Mouse (Mus musculus): ENCODE data around the gene Rtel1. TPM values are rescaled to one million over a fixed set of nuclear protein-coding genes. Genes with fewer than 3 reads are reported as not detected.
"Not testable (repeated sequence)": the region's sequence is repeated elsewhere in the genome, so short reads cannot be mapped to it uniquely, and the experiment has no call there.

Rtel1 gene
- polyA plus RNA-seq, 1 experiment from 2014 or later, result 10.4 TPM

DNA sequence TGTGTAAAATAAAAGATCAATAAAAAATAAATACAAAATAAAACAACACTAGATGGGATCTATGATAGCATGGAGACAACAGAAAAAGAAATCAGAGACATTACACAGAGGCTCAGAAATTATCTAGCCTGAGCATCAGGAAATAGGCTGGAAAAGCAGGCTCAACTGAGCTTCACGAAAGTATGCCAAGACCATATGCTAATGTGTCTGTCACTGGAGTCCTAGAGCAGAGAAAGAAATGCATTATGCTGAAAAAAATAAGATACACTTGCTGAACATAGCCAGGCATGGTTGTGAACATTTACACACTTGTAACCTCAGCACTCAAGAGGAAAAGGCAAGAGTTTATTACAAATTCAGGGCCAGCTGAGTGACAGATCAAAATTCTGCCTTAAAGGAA lies 39.6 kb upstream of the Rtel1 start:
- DNase-seq (ENCODE audit: low spot score), result no peak
- Histone ChIP-seq H3K27me3 (replicated peaks; ENCODE audit: insufficient read depth, low read length) (no peaks in the 10 kb centered on the region), H3K4me2 (replicated peaks; ENCODE audit: low read depth, low read length) (no peak overlapping the region), H3K4me1 (ENCODE audit: insufficient read depth, low read depth, low read length) (no peaks in the 10 kb centered on the region), H3K4me3 (ENCODE audit: low read depth, low read length) (no peak overlapping the region), H3K9ac (replicated peaks; ENCODE audit: low read depth) (no peak overlapping the region), H3K27ac (ENCODE audit: low read length) (no peak overlapping the region), H3K9me3 (ENCODE audit: low read length) (no peaks in the 10 kb centered on the region), H3K36me3 (ENCODE audit: insufficient read depth, low read length) (0 out of 2 replicates have a peak, but pooled peaks cover 2% of the 10 kb centered on the region)
- TF ChIP-seq EP300 (IDR thresholded peaks at IDR 0.05) (no peak), CTCF (IDR thresholded peaks at IDR 0.05) (no peak)
- 61% methylated on average over 1 of the region's 1 CpGs for WGBS
- no peak for ATAC-seq

DNA sequence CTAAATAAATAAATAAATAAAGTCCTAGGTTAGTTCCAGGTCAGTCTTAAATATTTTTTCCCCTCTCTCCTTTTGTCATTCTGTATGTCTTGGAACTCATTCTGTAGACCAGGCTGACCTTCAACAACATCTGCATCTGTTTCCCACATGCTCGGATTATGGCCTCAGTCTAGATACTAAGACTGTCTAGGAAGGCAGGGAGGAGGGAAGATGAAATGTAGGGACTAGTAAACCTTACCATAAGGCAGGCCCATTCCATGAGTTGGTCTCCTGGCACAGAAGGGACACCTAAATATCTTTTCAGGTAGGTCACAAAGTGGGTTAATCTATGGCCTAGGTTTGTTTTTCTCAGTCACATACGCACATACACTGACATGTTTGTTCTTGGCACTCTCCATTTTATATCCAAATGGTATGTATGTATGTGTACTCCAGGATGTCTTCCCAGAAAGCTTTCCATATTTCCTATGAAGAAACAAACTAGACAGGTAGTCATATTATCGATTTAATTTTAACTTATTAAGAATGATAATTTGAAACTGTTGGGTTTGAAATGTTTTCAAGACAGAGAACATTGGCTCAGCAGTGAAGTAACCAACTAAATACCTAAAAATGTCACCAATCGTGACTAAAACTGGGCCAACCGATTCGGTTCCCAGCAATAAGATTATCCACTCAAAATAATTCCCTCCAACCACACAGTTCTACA lies 32.8 kb upstream of the Rtel1 start:
- H3K9me3 ChIP-seq (ENCODE audit: low read length), result no peaks in the 10 kb centered on the region
- H3K27ac ChIP-seq (ENCODE audit: low read length), result peak overlapping the region; percentile 94
- no peaks in the 10 kb centered on the region for H3K36me3 ChIP-seq (ENCODE audit: insufficient read depth, low read length)
- peak; percentile 16 for DNase-seq (ENCODE audit: low spot score)
- H3K4me2 ChIP-seq (replicated peaks; ENCODE audit: low read depth, low read length), result peak overlapping the region; percentile 70
- peak overlapping the region; percentile 75 for H3K4me3 ChIP-seq (ENCODE audit: low read depth, low read length)
- 44% methylated on average over 6 of the region's 6 CpGs for WGBS
- no peaks in the 10 kb centered on the region for H3K27me3 ChIP-seq (replicated peaks; ENCODE audit: insufficient read depth, low read length)
- H3K9ac ChIP-seq (replicated peaks; ENCODE audit: low read depth), result peak overlapping the region; percentile 75
- no peak for TF ChIP-seq EP300 (IDR thresholded peaks at IDR 0.05)
- no peak for TF ChIP-seq CTCF (IDR thresholded peaks at IDR 0.05)
- H3K4me1 ChIP-seq (ENCODE audit: insufficient read depth, low read depth, low read length), result peaks cover 11% of the 10 kb centered on the region; the same call in 1 of the 2 replicates
- ATAC-seq, result no peak

DNA sequence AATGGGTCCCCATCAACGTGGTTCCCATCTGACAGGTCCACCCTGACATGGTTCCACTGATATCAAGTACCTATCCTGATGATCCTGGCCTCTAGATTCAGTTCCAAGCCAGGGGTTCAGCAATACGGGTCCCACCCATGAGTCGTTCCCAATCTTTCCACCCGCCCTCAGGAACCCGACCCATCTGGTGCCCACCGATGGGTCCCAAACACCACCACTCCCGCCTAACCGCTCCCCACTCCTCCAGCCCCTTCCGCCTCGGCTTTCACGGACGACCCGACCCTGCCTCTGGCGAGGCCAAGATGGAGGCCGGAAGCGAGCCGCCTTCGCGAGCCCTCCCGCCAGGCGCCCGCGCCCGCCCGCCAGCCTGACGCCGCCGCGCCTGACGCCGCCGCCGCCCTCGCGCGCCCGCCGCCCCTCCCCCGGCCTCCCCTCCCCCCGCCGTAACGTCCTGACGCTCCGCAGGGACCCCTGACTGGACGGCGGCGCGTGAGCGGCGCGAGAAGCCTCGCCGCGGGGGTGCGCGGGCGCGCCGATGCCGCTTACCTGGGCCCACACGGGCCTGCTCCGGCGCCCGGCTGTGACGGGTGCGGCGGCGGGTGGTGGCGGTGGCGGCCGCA lies 32.1 kb upstream of the Rtel1 start:
- ATAC-seq, result peak; percentile 92
- H3K36me3 ChIP-seq (ENCODE audit: insufficient read depth, low read length), result no peaks in the 10 kb centered on the region
- H3K9me3 ChIP-seq (ENCODE audit: low read length), result no peaks in the 10 kb centered on the region
- H3K27ac ChIP-seq (ENCODE audit: low read length), result peak overlapping the region; percentile 94
- peak overlapping the region; percentile 75 for H3K4me3 ChIP-seq (ENCODE audit: low read depth, low read length)
- H3K4me1 ChIP-seq (ENCODE audit: insufficient read depth, low read depth, low read length), result peaks cover 11% of the 10 kb centered on the region; the same call in 1 of the 2 replicates
- H3K9ac ChIP-seq (replicated peaks; ENCODE audit: low read depth), result peak overlapping the region; percentile 75
- TF ChIP-seq CTCF (IDR thresholded peaks at IDR 0.05), result no peak
- TF ChIP-seq EP300 (IDR thresholded peaks at IDR 0.05), result no peak
- DNase-seq (ENCODE audit: low spot score), result peak; percentile 92
- WGBS, result 2% methylated on average over 23 of the region's 71 CpGs
- peak overlapping the region; percentile 70 for H3K4me2 ChIP-seq (replicated peaks; ENCODE audit: low read depth, low read length)
- no peaks in the 10 kb centered on the region for H3K27me3 ChIP-seq (replicated peaks; ENCODE audit: insufficient read depth, low read length)

DNA sequence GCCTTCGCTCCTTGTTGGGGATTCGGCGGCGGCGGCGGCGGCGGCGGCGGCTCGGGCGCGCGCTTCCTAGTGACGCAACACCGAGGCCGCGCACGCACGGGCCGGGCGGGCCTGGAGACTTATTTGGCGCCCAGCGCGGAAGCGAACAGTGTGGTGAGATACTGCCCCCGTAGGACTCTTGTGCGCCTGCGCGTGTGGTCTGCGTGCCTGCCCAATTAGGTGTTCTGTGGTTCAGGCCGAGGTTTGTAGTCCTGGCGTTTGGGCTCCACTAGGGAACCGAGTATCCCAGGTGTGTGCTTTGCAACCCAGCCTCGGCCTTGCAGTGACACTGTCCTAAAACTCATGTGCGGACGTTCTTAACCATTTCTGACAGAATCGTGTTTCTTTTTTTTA lies 31.6 kb upstream of the Rtel1 start, which contains the start of gene Gmeb2:
TSS of gene Gmeb2 (minus strand) at position 78 of the 393 bp plus-strand sequence.
- not testable (repeated sequence) for H3K9me3 ChIP-seq (ENCODE audit: low read length); H3K27me3 ChIP-seq (replicated peaks; ENCODE audit: insufficient read depth, low read length); H3K36me3 ChIP-seq (ENCODE audit: insufficient read depth, low read length)
- H3K4me1 ChIP-seq (ENCODE audit: insufficient read depth, low read depth, low read length), result peaks cover 11% of the 10 kb centered on the region; the same call in 1 of the 2 replicates
- WGBS, result 6% methylated on average over 34 of the region's 38 CpGs
- peak; percentile 97 for ATAC-seq
- H3K9ac ChIP-seq (replicated peaks; ENCODE audit: low read depth), result peak within 1 kb of the TSS; percentile 75
- peak within 1 kb of the TSS; percentile 94 for H3K27ac ChIP-seq (ENCODE audit: low read length)
- TF ChIP-seq CTCF (IDR thresholded peaks at IDR 0.05), result peak; percentile 51
- DNase-seq (ENCODE audit: low spot score), result peak; percentile 98
- peak within 1 kb of the TSS; percentile 75 for H3K4me3 ChIP-seq (ENCODE audit: low read depth, low read length)
- H3K4me2 ChIP-seq (replicated peaks; ENCODE audit: low read depth, low read length), result peak within 1 kb of the TSS; percentile 70

DNA sequence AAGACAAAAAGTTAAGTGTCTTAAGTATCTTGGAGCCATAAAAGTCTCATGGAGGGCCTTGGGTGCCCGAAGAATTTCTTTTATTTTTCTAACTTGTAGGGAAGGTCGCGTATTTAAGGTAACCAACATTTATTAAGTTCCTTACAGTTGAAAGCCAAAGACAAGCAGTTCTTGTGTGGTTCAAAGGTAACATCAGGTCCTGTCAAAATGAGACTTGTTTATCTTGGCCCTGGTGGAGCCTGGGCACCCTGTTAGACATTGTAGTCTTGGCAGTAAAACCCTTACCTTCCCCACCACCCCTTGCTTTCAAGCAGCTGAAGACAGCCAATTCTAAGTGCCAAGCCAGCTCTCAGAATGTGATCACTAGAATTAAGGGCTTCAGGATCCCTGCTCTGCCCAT lies 30.8 kb upstream of the Rtel1 start:
- peak overlapping the region; percentile 75 for H3K9ac ChIP-seq (replicated peaks; ENCODE audit: low read depth)
- ATAC-seq (no peak), DNase-seq (ENCODE audit: low spot score) (peak; percentile 9)
- H3K9me3 ChIP-seq (ENCODE audit: low read length), result no peaks in the 10 kb centered on the region
- H3K4me1 ChIP-seq (ENCODE audit: insufficient read depth, low read depth, low read length), result peaks cover 11% of the 10 kb centered on the region; the same call in 1 of the 2 replicates
- 0 out of 2 replicates have a peak overlapping the region, but pooled peaks have one; percentile 14 for H3K27ac ChIP-seq (ENCODE audit: low read length)
- no peaks in the 10 kb centered on the region for H3K36me3 ChIP-seq (ENCODE audit: insufficient read depth, low read length)
- TF ChIP-seq CTCF (IDR thresholded peaks at IDR 0.05) (no peak), EP300 (IDR thresholded peaks at IDR 0.05) (no peak)
- peak overlapping the region; percentile 75; the same call in 1 of the 2 replicates for H3K4me3 ChIP-seq (ENCODE audit: low read depth, low read length)
- H3K4me2 ChIP-seq (replicated peaks; ENCODE audit: low read depth, low read length), result peak overlapping the region; percentile 59
- H3K27me3 ChIP-seq (replicated peaks; ENCODE audit: insufficient read depth, low read length), result no peaks in the 10 kb centered on the region
- WGBS, result 72% methylated on average over 3 of the region's 3 CpGs

DNA sequence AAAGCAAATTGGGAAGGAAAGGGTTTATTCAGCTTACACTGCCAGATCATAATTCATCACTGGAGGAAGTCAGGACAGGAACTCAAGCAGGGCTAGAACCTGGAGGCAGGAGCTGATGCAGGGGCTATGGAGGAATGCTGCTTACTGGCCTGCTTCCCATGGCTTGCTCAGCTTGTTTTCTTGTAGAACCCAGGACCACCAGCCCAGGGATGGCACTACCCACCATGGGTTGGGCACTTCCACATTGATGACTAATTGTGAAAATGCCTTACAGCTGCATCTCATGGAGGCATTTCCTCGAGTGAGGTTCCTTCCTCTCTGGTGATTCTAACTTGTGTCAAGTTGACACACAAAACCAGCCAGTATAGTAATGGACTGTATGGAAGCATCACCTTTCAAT lies 28.6 kb upstream of the Rtel1 start:
- ATAC-seq (no peak), DNase-seq (ENCODE audit: low spot score) (no peak)
- WGBS, result 50% methylated on average over 1 of the region's 1 CpGs
- no peaks in the 10 kb centered on the region for H3K9me3 ChIP-seq (ENCODE audit: low read length)
- no peak for TF ChIP-seq EP300 (IDR thresholded peaks at IDR 0.05)
- no peak for TF ChIP-seq CTCF (IDR thresholded peaks at IDR 0.05)
- H3K36me3 ChIP-seq (ENCODE audit: insufficient read depth, low read length), result no peaks in the 10 kb centered on the region
- H3K27ac ChIP-seq (ENCODE audit: low read length), result no peak overlapping the region
- H3K4me3 ChIP-seq (ENCODE audit: low read depth, low read length), result no peak overlapping the region
- H3K9ac ChIP-seq (replicated peaks; ENCODE audit: low read depth), result no peak overlapping the region
- H3K4me2 ChIP-seq (replicated peaks; ENCODE audit: low read depth, low read length), result no peak overlapping the region
- no peaks in the 10 kb centered on the region for H3K27me3 ChIP-seq (replicated peaks; ENCODE audit: insufficient read depth, low read length)
- peaks cover 11% of the 10 kb centered on the region; the same call in 1 of the 2 replicates for H3K4me1 ChIP-seq (ENCODE audit: insufficient read depth, low read depth, low read length)
